Mouse (Mus musculus): ENCODE results near the gene Tex45. TPM values are rescaled to one million over a fixed set of nuclear protein-coding genes. Genes with fewer than 3 reads are reported as not detected.
A peak's percentile ranks its signal among the peaks of the same experiment; 100 is the strongest.

The Tex45 gene
- polyA plus RNA-seq, 1 experiment from 2014 or later: 0.23 TPM

DNA sequence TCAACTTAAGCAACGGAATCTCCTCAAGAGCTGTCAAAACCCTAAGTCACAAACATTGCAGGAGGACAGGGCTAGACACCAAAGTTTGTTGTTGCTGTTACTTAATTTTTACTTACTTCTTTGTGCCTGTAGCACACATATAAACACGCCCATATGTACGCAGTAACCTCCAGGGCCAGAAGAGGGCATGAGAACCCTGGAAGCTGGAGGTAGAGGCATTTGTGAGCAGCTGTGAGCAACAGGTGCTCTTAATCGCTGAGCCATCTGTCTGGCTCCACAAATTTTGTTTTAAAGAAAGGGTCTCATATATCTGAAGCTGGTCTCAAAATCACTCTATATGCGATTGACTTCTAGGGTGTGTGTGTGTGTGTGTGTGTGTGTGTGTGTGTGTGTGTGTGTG lies 6.4 kb upstream of the Tex45 start:
- no peak for ATAC-seq
- Histone ChIP-seq H3K4me1 (replicated peaks) (peaks cover 13% of the 10 kb centered on the region), H3K4me3 (replicated peaks) (no peak overlapping the region), H3K27me3 (no peaks in the 10 kb centered on the region), H3K27ac (no peak overlapping the region), H3K9ac (replicated peaks) (no peak overlapping the region), H3K36me3 (peaks cover under 1% of the 10 kb centered on the region; the same call in 1 of the 2 replicates), H3K9me3 (no peaks in the 10 kb centered on the region), H3K4me2 (replicated peaks) (no peak overlapping the region)
- WGBS: 56% methylated on average over 5 of the region's 5 CpGs

DNA sequence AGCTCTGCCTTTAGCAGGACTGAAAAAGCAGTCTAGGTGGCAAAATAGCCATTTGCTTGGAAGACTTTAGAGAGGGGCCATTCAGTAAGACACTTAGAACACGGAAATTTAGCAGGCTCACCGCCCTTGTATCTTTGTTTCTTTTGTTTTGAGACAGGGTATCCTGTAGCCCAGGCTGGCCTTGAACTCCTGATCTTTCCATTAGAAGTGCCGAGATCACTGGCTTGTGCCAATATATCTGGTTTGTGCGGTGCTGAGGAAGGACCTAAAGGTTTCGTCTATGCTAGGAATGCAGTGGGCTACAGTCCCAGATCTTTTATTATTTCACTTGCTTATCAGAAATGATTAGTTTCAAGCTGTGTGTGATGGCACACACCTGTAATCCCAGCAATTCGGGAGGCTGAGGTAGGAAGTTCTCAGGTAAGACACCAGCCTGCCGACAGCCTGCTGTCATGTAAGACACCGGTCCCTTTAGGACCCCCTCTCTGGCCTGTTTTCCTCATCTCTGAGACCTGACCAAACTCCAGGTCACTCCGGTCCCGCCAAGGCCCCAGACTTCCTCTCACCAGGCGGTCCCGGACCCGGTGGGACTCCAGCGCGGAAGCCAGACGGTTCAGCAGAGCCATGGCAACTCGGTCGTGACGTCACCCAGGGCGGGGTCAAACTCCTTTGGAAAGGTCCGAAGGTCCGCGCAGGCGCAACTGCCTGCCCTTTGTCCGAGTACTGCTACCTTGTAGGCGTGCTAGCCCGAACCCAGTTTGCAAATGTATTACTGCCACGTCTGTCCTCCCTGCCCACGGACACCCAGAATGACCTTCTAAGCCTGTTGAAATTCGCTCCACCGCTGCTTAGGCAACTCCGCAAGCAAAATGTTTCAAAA lies 3.4 kb upstream of the Tex45 start, which contains the start of gene Pex11g:
Gene Pex11g (minus strand): TSS at position 675 of the 880 bp plus-strand sequence.
- H3K9me3 ChIP-seq: no peaks in the 10 kb centered on the region
- 8% methylated on average over 32 of the region's 32 CpGs for WGBS

DNA sequence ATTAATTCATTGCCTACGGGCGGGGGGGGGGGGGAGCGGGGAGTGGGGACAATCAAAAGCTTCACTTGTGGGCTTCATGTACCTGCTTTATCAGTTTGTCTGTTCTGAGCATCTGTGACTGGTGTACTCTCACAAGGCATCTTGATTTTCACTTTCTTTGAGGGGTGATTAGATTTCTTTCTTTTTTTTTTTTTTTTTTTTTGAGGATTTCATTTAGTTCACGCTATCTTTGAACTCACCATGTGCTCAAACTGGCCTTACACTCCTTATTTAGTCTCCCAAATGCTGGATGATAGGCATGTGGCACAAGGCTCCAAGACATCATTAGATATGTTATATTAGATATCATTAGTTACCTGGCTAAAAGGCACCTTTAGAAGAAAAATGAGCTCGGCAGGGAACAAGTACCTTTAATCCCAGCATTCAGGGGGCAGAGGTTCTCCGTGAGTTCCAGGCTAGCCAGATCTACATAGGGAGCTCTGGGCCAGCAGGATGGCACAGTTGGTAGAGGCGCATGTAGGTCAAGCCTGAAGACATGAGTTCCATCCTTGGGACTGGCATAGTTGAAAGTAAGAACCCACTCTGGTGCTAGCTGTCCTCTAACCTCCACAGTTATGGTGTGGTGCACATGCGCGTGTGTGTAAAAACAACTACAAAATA lies 2.6 kb upstream of the Tex45 start:
- peak overlapping the region; percentile 63 for H3K4me2 ChIP-seq (replicated peaks)
- peak; percentile 21 for ATAC-seq
- no peaks in the 10 kb centered on the region for H3K9me3 ChIP-seq
- no peaks in the 10 kb centered on the region for H3K36me3 ChIP-seq
- H3K27me3 ChIP-seq: no peaks in the 10 kb centered on the region
- 45% methylated on average over 9 of the region's 9 CpGs for WGBS
- peaks cover 13% of the 10 kb centered on the region for H3K4me1 ChIP-seq (replicated peaks)
- H3K4me3 ChIP-seq (replicated peaks): peak overlapping the region; percentile 43
- H3K9ac ChIP-seq (replicated peaks): peak overlapping the region; percentile 61
- peak overlapping the region; percentile 84 for H3K27ac ChIP-seq

More for the DNA sequence above, 3.4 kb upstream of the Tex45 start, which contains the start of gene Pex11g:
- Histone ChIP-seq H3K36me3 (no peaks in the 10 kb centered on the region), H3K4me3 (replicated peaks) (peak within 1 kb of the TSS; percentile 43), H3K4me2 (replicated peaks) (peak within 1 kb of the TSS; percentile 63), H3K27me3 (no peaks in the 10 kb centered on the region), H3K4me1 (replicated peaks) (peaks cover 13% of the 10 kb centered on the region), H3K9ac (replicated peaks) (peak within 1 kb of the TSS; percentile 61), H3K27ac (peak within 1 kb of the TSS; percentile 84)
- ATAC-seq: peak; percentile 94

GRCm38 (mm10) chr8:3468838-3469237 lies 1.8 kb upstream of the Tex45 start:
- H3K9me3 ChIP-seq: no peaks in the 10 kb centered on the region
- no peaks in the 10 kb centered on the region for H3K36me3 ChIP-seq
- no peak for ATAC-seq
- WGBS: 90% methylated on average over 1 of the region's 1 CpGs
- H3K4me3 ChIP-seq (replicated peaks): no peak overlapping the region
- H3K27me3 ChIP-seq: no peaks in the 10 kb centered on the region
- H3K4me1 ChIP-seq (replicated peaks): peaks cover 13% of the 10 kb centered on the region
- no peak overlapping the region for H3K27ac ChIP-seq
- H3K4me2 ChIP-seq (replicated peaks): no peak overlapping the region
- H3K9ac ChIP-seq (replicated peaks): no peak overlapping the region

GRCm38 (mm10) chr8:3475715-3476429 lies 5.2 kb downstream of the Tex45 start:
- no peak overlapping the region for H3K27ac ChIP-seq
- WGBS: 34% methylated on average over 37 of the region's 37 CpGs
- H3K27me3 ChIP-seq: no peaks in the 10 kb centered on the region
- no peaks in the 10 kb centered on the region for H3K36me3 ChIP-seq
- no peaks in the 10 kb centered on the region for H3K9me3 ChIP-seq
- H3K9ac ChIP-seq (replicated peaks): peak overlapping the region; percentile 53; the same call in 1 of the 2 replicates
- H3K4me3 ChIP-seq (replicated peaks): peak overlapping the region; percentile 32
- 0 out of 2 replicates have a peak, but pooled peaks cover 7% of the 10 kb centered on the region for H3K4me1 ChIP-seq (replicated peaks)
- peak; percentile 59 for ATAC-seq
- peak overlapping the region; percentile 53 for H3K4me2 ChIP-seq (replicated peaks)

- no peak for ATAC-seq
- Histone ChIP-seq H3K36me3 (no peaks in the 10 kb centered on the region), H3K4me1 (replicated peaks) (0 out of 2 replicates have a peak, but pooled peaks cover 7% of the 10 kb centered on the region), H3K4me3 (replicated peaks) (no peak overlapping the region), H3K4me2 (replicated peaks) (no peak overlapping the region), H3K27me3 (no peaks in the 10 kb centered on the region), H3K9me3 (no peaks in the 10 kb centered on the region), H3K27ac (no peak overlapping the region), H3K9ac (replicated peaks) (no peak overlapping the region)
- 74% methylated on average over 4 of the region's 4 CpGs for WGBS
Measured at GRCm38 (mm10) chr8:3480221-3480785, 9.6 kb downstream of the Tex45 start.

- H3K36me3 ChIP-seq: no peaks in the 10 kb centered on the region
- no peak for ATAC-seq
- no peaks in the 10 kb centered on the region for H3K27me3 ChIP-seq
- H3K9me3 ChIP-seq: no peaks in the 10 kb centered on the region
- H3K4me2 ChIP-seq (replicated peaks): no peak overlapping the region
- H3K4me1 ChIP-seq (replicated peaks): no peaks in the 10 kb centered on the region
- 66% methylated on average over 5 of the region's 5 CpGs for WGBS
- no peak overlapping the region for H3K27ac ChIP-seq
- H3K9ac ChIP-seq (replicated peaks): no peak overlapping the region
- no peak overlapping the region for H3K4me3 ChIP-seq (replicated peaks)
Measured at GRCm38 (mm10) chr8:3481605-3482004, 10.9 kb downstream of the Tex45 start.

- Histone ChIP-seq H3K9me3 (no peaks in the 10 kb centered on the region), H3K4me1 (replicated peaks) (no peaks in the 10 kb centered on the region), H3K9ac (replicated peaks) (no peak overlapping the region), H3K27me3 (no peaks in the 10 kb centered on the region), H3K4me3 (replicated peaks) (no peak overlapping the region), H3K27ac (no peak overlapping the region), H3K4me2 (replicated peaks) (no peak overlapping the region), H3K36me3 (no peaks in the 10 kb centered on the region)
- ATAC-seq: no peak
- WGBS: 91% methylated on average over 22 of the region's 22 CpGs
Measured at GRCm38 (mm10) chr8:3482240-3482740, 11.6 kb downstream of the Tex45 start.

GRCm38 (mm10) chr8:3483546-3483945 lies 12.9 kb downstream of the Tex45 start:
- Histone ChIP-seq H3K9me3 (no peaks in the 10 kb centered on the region), H3K36me3 (no peaks in the 10 kb centered on the region), H3K9ac (replicated peaks) (no peak overlapping the region), H3K27ac (no peak overlapping the region), H3K4me2 (replicated peaks) (no peak overlapping the region), H3K4me3 (replicated peaks) (no peak overlapping the region), H3K4me1 (replicated peaks) (no peaks in the 10 kb centered on the region), H3K27me3 (no peaks in the 10 kb centered on the region)
- ATAC-seq: no peak
- 83% methylated on average over 7 of the region's 7 CpGs for WGBS

- Histone ChIP-seq H3K4me2 (replicated peaks) (no peak overlapping the region), H3K9ac (replicated peaks) (no peak overlapping the region), H3K27ac (no peak overlapping the region), H3K4me1 (replicated peaks) (no peaks in the 10 kb centered on the region), H3K27me3 (no peaks in the 10 kb centered on the region), H3K36me3 (no peaks in the 10 kb centered on the region), H3K9me3 (no peaks in the 10 kb centered on the region), H3K4me3 (replicated peaks) (no peak overlapping the region)
- 28% methylated on average over 5 of the region's 5 CpGs for WGBS
- ATAC-seq: peak; percentile 34; the same call in 1 of the 2 replicates
Measured at GRCm38 (mm10) chr8:3485192-3485591, 14.5 kb downstream of the Tex45 start.
